Mouse (Mus musculus) ES-Bruce4 (cell line): ENCODE results near the gene Otulinl. TPM values are rescaled to one million over a fixed set of nuclear protein-coding genes. Genes with fewer than 3 reads are reported as not detected.
"Not testable (repeated sequence)": the region's sequence is repeated elsewhere in the genome, so short reads cannot be mapped to it uniquely, and the experiment has no call there.

Source experiments
- H3K27ac ChIP-seq: 2 replicates; pipeline ENCODE4 v1.5.1; 2012; ENCODE audit warnings: low read length, inconsistent platforms; ENCODE audit not compliant: insufficient read depth
- H3K27me3 ChIP-seq: 2 replicates; pipeline ENCODE4 v1.6.1; 2012; ENCODE audit warnings: mild to moderate bottlenecking, low read length, inconsistent platforms; ENCODE audit not compliant: control insufficient read depth, poor library complexity, insufficient read depth, severe bottlenecking
- H3K36me3 ChIP-seq: 2 replicates; pipeline ENCODE4 v1.6.1; 2012; ENCODE audit warnings: inconsistent platforms, mild to moderate bottlenecking, low read length, moderate library complexity; ENCODE audit not compliant: control insufficient read depth, poor library complexity, insufficient read depth, severe bottlenecking
- H3K4me1 ChIP-seq: one replicate; pipeline ENCODE4 v1.8.1; 2011; ENCODE audit warnings: low read length; ENCODE audit not compliant: control insufficient read depth, insufficient read depth
- H3K4me3 ChIP-seq: 2 replicates; pipeline ENCODE4 v1.5.1; 2011; ENCODE audit warnings: low read depth, mild to moderate bottlenecking, low read length
- H3K9ac ChIP-seq: 2 replicates; pipeline ENCODE4 v1.6.1; 2012; ENCODE audit warnings: low read depth, mild to moderate bottlenecking, inconsistent platforms; ENCODE audit not compliant: poor library complexity, severe bottlenecking
- H3K9me3 ChIP-seq: replicated peaks from 2 replicates; pipeline ENCODE4 v1.6.1; 2012; ENCODE audit warnings: mild to moderate bottlenecking, low read length, inconsistent platforms; ENCODE audit not compliant: control insufficient read depth, poor library complexity, insufficient read depth, severe bottlenecking
- CTCF ChIP-seq: IDR thresholded peaks from one replicate; pipeline ENCODE4 v1.8.1; 2011; ENCODE audit warnings: low read depth, low read length
- EP300 ChIP-seq: IDR thresholded peaks from 2 replicates; pipeline ENCODE4 v1.6.1; 2011; ENCODE audit warnings: low read depth, low read length; ENCODE audit not compliant: insufficient read depth
- POLR2A ChIP-seq: IDR thresholded peaks from one replicate; pipeline ENCODE4 v1.8.1; 2011; ENCODE audit warnings: low read length; ENCODE audit not compliant: insufficient read depth
- polyA plus RNA-seq: library from polyadenylated mRNA; stranded (reverse); fragments of >200 nt; gene quantifications from 2 replicates; pipeline ENCODE4 v1.2.4, GENCODE M21; 2011; ENCODE audit warnings: low read depth; ENCODE audit not compliant: missing spikeins, insufficient read depth, insufficient read length

Otulinl gene
- 0.84 and 0.87 TPM in 2 replicates for polyA plus RNA-seq

GRCm38 (mm10) chr15:27681419-27682187, at the start of gene Otulinl:
Gene Otulinl (minus strand): TSS chr15:27681579.
- Histone ChIP-seq H3K27ac (no peak within 1 kb of the TSS), H3K4me1 (no peaks in the 10 kb centered on the region), H3K9ac (peak within 1 kb of the TSS; percentile 69), H3K9me3 (no peaks in the 10 kb centered on the region), H3K4me3 (peak within 1 kb of the TSS; percentile 77), H3K36me3 (no peaks in the 10 kb centered on the region), H3K27me3 (no peaks in the 10 kb centered on the region)
- TF ChIP-seq CTCF (no peak), POLR2A (no peak), EP300 (no peak)

GRCm38 (mm10) chr15:27726228-27726627, 44.8 kb upstream of the Otulinl start:
- H3K4me3 ChIP-seq = no peak overlapping the region
- H3K9me3 ChIP-seq = no peaks in the 10 kb centered on the region
- no peaks in the 10 kb centered on the region for H3K36me3 ChIP-seq
- H3K27ac ChIP-seq = no peak overlapping the region
- no peaks in the 10 kb centered on the region for H3K4me1 ChIP-seq
- H3K27me3 ChIP-seq = no peaks in the 10 kb centered on the region
- no peak overlapping the region for H3K9ac ChIP-seq
- no peak for TF ChIP-seq CTCF
- no peak for TF ChIP-seq EP300
- TF ChIP-seq POLR2A = no peak

DNA sequence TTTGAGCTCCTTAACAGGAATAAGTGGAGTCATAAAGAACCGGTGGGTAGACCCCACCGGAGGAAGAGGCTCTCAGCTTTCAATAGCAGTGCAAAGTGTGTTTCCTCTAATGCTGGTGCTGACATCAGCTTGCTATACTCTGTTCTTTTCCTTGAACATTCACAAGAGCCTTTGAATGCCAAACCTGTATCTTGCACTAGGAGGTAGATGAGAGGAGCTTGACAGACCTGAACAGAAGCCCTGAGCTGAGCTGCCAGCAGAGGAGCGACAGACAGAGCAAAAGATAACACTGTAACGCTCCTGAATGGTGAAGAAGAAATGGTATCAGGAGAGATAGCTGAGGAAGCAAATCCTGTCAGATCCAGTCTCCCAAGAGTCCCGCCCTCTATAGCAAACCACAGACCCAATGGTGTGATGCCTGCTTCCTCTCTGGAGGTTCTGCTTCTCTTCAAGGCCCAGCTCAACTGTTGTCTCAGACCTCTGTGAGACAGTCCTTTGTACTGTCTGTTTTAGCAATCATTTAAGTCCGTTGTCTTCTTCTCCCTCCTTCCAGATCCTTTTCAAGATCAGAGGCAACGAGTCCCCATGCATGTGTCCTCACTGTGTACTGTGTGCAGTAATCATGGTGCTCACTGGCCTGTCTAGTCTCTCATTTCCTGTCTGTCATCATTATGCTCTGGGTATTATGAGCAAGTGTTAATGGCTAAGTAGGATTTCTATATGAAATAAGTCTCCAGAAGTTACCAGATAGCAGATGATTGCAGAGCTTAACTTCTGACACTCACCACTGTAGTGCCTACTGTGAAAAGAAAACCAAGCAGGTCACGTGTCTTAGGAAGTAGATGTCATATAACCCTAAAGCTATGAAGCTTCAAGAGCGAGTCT, 43.7 kb upstream of the Otulinl start:
- no peaks in the 10 kb centered on the region for H3K4me1 ChIP-seq
- no peaks in the 10 kb centered on the region for H3K27me3 ChIP-seq
- no peak overlapping the region for H3K9ac ChIP-seq
- no peaks in the 10 kb centered on the region for H3K36me3 ChIP-seq
- no peak overlapping the region for H3K27ac ChIP-seq
- TF ChIP-seq POLR2A (no peak), CTCF (no peak), EP300 (no peak)
- no peak overlapping the region for H3K4me3 ChIP-seq
- no peaks in the 10 kb centered on the region for H3K9me3 ChIP-seq

DNA sequence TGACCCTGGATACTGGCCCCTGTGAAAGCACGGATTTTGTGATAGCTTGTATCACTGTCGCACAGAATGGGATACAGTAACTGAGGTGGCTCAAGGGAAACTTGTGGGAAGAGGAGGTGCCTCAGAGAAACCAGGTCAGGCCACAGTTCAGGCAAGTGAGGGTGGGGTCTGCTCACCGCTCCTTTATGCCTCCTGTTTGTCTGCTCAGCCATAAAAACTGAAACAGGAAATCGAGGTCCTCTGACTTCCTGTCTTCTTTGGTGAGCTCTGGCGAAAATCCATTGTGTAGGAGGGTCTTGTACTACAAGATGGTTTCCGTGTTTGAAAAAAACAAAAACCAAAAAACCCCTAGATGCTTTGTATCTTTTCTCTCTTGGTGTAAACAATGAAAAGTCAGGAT, 42.9 kb upstream of the Otulinl start:
- no peak overlapping the region for H3K9ac ChIP-seq
- H3K27ac ChIP-seq = no peak overlapping the region
- no peak overlapping the region for H3K4me3 ChIP-seq
- H3K9me3 ChIP-seq = no peaks in the 10 kb centered on the region; the same call in 1 of the 2 replicates
- no peaks in the 10 kb centered on the region for H3K4me1 ChIP-seq
- H3K36me3 ChIP-seq = no peaks in the 10 kb centered on the region
- H3K27me3 ChIP-seq = no peaks in the 10 kb centered on the region
- no peak for TF ChIP-seq POLR2A
- no peak for TF ChIP-seq EP300
- TF ChIP-seq CTCF = no peak

DNA sequence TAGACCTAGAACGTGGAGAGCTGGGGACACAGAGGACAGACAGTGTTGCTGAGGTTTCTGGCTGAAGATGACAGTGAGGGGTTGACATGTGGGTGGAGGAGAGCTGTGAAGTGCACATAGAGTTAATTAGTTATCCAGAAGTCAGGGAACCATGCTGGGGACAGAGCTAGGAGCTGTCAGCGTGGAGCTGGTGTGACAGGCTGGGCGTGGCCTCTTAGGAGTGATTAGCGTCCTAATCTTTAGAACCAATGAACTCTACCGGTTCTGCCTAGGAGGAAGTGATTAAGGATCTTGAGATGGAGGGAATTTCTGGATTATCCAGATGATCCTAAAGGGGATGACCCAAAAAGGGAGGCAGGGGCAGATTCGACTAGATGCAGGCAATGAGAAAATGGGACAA, 42.4 kb upstream of the Otulinl start:
- TF ChIP-seq CTCF (no peak), POLR2A (no peak), EP300 (no peak)
- H3K36me3 ChIP-seq = no peaks in the 10 kb centered on the region

GRCm38 (mm10) chr15:27720297-27720696, 38.9 kb upstream of the Otulinl start:
- not testable (repeated sequence) for H3K9me3 ChIP-seq, H3K36me3 ChIP-seq, H3K4me3 ChIP-seq, H3K27me3 ChIP-seq, H3K9ac ChIP-seq, H3K4me1 ChIP-seq, H3K27ac ChIP-seq

More for the DNA sequence above, 42.4 kb upstream of the Otulinl start:
- H3K9me3 ChIP-seq = no peaks in the 10 kb centered on the region; the same call in 1 of the 2 replicates
- H3K9ac ChIP-seq = no peak overlapping the region
- no peaks in the 10 kb centered on the region for H3K4me1 ChIP-seq
- no peak overlapping the region for H3K27ac ChIP-seq
- H3K27me3 ChIP-seq = no peaks in the 10 kb centered on the region
- H3K4me3 ChIP-seq = no peak overlapping the region
